Mouse (Mus musculus) brain, adult 2 months (tissue): Measurements from ENCODE around the gene Rtl9.

Source experiments
- DNase-seq: peaks from one replicate; pipeline ENCODE4 v3.0.0; 2011; ENCODE audit warnings: low read depth, low spot score

Rtl9 gene

DNA sequence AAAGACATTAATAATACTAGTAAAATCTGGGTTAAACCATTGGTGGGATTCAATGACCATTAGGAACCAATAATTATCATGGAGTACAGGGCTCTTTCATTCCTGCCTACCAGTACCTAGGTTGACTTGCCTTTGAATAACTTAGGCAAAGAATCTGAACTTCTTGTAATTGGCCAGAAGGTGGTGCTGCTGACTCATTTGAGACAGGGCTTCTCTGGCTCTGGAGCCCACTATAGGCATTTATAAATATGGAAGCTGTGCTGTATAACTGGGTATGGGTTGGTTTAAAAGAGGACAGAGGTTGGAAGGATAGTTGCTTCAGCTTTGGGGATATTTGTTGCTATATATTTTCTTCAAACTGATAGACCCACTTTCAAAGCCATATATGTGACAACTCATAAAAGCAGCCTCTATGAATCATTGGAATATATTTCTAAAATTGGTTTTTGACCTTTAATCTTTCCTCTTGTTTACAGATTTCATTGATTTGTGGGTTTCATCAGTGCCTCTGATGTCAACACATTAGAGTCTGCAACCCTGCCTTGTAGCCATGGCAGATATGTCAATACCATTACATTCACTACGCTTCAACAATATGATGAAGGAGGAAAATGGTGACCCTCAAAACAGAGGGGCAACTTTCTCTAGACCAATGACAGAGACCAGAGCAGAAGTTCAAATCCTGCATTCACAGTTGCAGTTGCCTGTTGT, at the start of gene Rtl9:
TSS of gene Rtl9 (plus strand) at position 551 of the 711 bp plus-strand sequence.
- DNase-seq = peak; percentile 49

DNA sequence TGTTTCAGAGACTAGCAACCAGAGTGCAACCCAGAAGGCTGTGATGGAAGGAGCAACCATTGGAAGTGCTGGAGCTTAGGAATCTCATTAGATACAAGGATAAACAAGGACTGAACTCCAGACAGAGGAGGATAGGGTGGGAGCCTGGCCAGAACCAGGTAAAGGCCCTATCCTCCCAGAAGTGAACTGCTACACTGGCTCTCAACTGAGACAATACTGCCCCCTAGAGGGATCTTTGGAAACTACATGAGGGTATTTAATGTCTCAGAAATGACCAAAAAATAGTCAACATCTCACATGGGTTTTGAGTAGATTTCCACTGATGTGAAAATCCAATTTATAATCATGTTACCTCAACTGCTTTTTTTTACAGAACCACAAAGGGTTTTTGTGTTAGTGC, 47.9 kb upstream of the Rtl9 start:
- DNase-seq = peak; percentile 43

DNA sequence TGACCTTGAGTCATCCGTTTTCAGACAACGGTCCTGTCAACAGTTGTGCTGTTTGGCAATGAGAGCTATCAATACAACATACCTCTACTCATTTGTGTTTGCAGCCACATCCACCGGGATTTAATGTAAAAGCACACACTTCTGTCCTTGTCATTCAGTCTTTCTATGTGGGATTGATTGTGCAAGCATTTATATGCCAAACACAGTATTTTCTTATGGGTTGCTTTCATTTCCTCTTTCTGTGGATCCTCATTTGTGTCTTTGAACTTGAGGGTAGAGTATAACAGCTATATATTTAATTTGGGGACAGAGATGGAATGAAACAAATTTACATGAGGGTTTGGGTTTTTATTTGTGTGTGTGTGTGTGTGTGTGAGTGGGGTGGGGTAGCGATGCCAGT, 47.5 kb upstream of the Rtl9 start:
- no peak for DNase-seq

DNA sequence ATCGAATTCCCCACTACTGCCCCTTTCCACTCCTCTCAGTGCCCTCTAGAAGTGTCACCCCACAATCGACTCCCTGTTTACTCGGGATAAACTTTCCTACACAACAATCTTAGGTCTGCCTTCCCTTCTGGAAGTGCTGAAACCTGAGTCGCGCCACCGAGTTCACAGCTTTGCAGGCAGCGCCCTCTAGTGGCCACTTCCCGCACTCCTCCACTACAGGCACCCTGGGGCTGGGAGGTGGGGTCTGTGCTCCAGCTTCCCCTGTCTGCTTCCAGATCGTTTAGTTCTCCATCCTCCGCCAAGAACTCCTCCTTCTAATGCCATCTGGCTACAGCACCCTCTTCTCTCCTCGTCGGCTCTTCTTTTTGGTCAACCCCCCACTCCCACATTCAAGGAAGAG, 40.6 kb upstream of the Rtl9 start:
- DNase-seq = peak; percentile 61

DNA sequence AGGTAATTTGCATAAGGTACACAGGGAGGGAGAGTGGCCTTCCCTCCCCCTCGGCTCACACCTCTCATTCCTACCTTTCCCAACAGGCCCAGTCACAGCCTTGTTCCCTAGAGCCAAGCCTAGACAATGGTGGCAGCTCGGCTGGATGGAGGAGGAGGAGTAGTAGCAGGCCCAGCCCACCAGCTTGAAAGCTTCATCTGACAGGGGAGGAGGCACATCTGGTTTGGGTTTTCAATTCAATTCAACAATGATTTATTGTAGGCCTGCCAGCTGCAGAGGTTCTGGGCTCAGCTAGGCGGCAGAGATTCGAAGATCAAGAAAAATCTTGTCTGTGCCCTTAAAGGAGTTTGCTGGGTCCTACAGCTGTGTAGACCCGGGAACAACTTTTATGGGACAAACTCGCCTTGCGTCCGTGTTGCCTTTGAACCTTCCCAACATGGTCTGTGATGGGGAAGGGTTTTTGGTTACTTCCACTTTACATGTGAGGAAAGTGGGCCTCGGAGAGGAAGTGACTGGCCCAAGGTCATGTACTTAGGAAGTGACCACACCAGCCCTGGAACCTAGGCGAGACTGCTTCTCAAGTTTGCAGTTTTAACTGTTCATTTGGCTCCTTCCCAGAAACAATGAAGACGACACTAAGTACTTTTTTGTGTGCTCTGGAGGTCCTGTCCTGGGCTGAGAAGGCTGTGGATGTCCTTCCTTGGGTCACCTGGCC, 36.6 kb upstream of the Rtl9 start:
- peak; percentile 49 for DNase-seq

DNA sequence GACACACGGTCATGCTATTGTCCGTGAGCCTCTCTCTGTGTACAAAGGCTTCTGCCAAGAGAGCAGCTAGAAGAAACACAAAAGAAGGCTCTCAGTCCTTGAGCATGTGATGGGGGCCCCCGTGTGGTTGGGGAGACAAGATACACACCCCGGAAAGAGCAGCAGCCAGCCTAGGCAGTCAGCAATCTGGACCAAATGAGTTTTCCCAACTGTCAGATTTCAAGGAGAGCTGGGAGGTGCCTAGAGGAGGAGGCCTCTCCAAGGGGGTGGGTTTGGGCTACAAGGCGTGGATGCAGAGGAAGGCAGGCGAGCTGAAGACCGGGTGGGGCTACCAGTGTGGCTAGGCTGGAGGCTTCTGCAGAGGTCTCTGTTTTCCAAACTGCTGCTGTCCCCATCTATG, 35.6 kb upstream of the Rtl9 start:
- peak; percentile 39 for DNase-seq

DNA sequence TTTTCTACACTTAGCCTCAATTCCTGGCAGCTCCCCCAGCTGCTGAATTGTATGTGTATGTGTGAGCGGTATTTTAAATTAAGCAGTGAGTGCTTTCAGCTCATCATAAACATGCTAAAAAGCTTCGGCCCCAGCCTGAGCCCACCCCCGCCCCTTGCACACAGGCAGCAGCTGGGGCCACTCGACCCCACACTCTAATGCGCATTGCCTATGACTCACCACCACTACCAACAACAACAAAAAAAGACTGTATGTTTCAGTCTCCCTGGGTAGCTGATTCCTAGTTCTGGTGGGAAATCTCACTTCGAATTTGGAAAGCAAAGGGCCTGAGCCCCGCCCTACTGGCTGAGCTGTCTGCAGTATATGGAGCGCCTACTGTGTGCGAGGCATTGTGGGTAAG, 35.1 kb upstream of the Rtl9 start:
- no peak for DNase-seq

DNA sequence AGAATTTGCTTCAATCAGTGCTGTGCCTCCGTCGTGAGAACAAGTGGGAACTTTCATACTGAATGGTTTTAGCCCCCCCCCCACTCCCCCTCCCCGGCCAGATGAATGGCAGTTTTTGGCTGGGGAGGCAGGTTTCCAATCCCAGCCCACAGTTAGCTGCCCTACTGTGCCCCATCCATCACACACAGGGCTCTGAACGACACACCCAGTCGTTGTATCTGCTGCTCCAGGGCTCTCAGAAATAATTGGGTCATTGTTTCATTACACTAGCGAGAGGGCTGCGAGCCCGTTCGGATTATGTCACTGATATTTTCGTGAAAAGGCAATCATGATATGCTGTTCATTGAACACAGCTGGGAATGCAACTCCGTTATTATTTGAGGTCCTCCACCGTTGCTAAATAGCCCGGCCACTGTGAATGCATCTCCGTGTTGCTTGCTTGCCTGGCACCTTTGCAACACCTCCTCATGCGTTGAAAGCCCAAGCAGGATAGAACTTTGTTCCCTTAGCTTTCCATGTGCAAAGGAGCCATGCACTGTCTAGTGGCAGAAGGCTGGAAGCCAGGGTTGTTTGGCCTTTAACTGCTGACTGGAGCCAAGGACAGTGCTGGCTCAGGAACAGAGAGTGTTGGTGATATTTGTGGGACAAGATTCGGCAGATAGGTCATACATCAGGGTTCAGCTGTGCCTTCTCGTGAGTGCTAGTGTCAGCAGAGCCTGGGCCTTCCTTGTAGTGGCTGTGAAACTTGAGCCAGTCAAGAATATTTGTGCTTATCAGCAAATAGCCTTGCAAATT, 32.9 kb upstream of the Rtl9 start:
- DNase-seq = peak; percentile 46

DNA sequence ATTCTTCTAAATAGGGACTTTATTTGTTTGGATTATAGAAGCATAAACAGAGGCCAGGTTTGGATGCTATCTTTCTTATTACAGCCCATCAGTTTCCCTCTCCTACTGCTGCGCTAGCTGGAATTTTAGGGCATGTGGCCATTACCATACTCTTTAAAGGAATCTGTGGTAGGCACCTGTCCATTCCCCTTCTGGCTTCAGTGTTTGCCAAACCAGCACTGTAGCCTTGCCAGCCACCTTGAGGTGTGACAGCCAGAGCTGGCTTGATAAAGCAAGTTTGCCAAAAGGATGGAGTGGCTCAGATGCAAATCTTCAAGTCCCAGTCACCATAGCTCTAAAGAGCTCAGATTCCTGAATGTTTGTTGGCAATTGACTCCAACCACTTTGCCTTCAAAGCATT, 32.3 kb upstream of the Rtl9 start:
- peak; percentile 57 for DNase-seq

DNA sequence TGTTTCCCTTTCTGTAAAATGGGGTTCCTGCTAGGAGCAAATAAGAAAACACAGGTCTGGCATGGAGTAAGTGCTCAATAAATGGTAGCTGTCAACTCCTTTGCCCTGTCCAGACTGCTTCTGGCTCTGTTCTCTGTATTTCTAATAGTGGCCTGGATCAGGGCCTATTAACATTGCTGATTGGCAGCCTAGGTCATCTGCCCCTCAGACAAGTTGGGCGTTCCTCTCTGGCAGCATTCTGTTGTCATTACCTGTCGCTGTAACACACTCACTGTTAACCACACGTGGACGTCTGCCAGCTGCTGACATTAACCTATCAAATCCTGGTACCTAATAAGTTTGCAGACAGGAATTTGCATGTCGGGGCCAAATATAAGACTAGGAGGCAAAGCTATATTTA, 31.8 kb upstream of the Rtl9 start:
- no peak for DNase-seq

DNA sequence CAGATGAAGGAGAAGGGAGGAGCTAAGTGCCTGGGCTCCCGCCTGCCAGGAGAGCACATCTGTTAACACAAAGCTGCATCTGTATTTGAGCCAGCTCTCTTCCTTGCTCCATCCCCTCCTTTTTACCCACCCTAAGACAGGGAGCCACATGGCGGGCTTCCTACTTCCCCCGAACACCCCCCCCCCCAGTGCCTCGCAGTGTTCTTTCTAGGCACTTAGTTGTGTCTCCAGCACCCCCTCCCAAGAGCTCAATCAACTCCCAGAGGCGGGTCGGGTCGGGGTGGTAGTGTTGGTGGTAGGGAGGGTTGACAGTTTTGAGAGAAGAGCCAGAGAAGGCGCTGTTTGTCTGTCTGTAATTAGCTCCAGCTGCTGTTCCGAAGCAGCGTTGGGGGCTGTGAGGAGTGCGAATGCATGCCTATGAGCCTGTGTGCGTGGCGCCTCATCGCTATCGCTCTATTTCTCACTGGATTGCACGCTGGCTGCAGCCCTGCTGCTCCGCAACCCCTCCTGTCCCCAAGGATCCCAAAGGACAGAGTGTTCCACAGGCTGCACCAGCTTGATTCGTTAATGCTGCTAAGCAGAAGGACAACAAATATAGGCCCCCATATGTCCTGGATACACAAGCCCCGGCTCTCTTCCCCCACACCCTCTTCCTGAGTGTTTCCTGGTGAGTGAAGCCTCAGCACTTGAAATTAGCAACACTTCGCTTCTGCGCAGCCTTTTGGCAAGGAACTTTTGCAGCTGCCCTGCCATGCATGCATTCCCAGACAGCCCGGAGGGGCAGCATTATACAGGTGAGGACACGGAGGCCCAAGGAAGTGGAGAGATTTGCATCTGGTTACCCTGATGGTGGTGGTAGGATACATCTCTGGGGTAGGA, 18.7 kb upstream of the Rtl9 start:
- peak; percentile 47 for DNase-seq

DNA sequence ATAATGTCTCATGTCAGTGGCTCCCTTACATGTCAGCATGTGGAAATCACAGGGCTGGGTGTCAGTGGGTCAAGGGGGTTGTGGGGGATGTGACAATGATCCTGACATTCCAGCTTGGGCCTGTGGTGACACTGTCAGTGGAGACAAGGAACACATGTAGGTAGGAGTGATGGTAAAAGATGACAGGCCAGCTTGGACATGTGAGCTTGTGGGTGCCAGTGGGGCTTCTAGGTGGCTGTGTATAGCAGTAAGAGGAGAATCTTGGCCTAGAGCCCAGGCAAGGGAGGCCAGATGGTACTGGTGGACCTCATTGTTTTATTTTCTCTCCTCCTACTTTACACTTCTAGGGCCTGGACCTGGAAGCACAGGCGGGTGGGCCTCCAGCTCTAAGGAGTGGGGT, 16.7 kb upstream of the Rtl9 start:
- peak; percentile 58 for DNase-seq

DNA sequence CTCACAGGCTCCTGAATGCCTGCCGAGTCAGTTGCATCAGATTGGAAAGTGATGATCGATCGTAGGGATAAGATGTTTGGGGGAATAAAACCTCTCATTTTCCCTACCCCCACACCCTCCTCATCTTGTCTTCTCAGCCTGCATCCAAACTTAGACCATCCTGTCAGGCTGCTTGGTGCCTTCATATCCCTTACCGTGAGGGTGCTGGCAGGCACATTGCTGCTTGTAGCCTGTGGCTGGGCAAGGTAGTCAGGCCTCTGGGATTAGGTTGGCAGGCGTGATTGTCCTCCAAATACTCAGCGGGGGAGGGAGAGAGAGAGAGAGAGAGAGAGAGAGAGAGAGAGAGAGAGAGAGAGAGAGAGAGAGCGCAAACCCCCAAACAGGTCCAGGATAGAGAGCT, 11.2 kb upstream of the Rtl9 start:
- peak; percentile 31 for DNase-seq

DNA sequence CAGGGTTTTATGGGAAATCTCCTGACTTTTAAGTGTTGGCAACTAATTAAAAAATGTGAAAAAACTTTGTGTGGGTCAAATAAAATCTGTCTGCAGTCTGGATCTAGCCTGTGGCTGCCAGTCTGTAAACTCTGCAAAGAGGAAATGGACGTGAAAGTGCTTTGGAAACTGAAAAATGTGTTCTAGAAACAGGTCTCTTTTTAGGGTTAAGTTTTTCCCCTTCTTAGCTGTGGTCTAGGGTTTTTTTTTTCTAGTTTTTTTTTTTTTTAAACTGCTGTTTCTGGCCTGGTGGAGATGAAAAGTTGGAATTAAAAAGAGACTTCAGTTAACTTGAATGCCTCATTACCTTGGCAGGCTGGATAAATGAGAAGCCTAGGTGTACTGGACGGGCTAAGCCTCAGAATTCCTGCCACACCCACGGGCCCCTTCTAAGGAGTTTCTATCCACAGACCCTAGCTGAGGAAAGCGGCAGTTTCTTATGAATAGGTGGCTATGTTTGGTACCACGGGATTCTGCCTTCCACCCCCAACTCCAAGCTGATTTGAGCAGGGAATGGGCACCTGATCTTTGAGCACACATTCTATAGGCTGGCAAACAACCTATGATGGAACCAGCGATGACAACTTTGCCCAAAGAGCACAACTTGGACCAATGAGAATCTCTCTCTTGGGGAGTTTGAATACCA, 8.3 kb upstream of the Rtl9 start:
- no peak for DNase-seq

DNA sequence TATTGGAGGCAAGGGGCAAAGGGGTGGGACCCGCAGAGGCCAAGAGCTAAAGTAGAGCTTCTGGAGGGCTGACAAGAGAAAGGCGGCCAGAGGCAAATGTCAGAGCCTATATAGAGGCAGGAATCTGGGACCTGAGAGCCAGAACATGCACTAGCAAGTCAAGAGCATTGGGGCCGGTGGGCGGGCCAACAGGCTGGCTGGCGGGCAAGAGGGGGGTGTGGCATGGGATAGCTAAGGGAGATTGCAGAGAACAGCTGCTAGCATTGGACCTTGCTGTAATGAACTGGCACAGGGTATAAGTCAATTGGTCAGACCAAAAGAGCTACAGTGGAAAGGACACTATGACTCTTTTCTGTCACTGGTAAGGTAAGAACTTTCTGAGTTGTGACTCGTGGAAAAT, 1.8 kb upstream of the Rtl9 start:
- DNase-seq = no peak

DNA sequence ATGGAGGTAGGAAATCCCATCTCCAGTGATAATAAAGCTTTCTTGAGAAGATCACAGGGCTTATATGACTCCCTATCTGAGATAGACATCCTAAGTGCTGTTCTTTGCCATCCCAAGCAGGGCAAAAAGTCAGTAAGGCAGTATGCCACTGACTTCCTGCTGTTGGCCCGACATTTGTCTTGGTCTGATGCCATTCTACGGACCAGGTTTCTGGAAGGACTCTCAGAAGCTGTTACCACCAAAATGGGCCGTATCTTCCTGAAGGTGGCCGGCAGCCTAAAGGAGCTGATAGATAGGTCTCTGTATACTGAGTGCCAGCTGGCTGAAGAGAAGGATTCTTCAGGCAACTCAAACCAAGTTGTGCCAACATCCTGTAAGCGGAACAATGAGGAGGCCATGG, 3.8 kb downstream of the Rtl9 start:
- DNase-seq = no peak

DNA sequence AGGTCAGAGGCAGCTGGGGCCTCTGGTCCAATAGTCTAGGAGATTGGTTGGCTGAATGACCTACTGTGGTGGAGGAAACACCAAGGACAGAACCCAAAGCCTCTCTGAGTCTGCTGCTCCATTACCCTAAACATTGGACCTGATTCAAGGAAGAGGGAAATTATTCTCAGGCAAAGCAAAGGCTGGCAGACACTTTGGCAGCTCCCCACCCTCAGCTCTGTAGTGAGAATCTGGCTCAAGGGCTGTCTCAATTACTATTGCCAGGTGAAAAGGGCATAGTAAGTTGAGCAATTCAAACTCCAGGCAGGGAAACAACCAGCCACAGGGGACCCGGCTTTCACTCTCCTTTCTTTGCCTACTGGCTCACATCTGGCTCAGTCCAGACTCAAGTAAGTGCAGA, 6.5 kb downstream of the Rtl9 start:
- no peak for DNase-seq

DNA sequence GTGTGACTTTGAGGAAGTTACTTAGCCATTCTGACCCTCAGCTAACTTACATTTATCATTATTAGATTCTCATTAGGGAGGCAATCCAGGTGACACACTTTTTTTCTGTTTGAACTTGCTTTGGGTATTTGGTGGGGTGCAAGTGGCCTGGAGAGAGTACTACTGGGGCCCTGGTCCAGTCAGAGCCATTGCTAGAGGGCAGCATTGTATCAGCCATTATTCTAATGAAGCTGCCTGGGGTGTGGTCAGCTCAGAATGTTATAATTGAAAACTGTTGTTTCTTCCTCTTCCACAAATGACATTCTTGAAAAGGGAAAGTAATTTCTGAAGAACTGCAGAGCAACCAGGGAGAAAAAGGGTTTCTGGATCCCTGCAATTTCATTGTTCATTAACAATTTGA, 13.2 kb downstream of the Rtl9 start:
- no peak for DNase-seq
